Mouse (Mus musculus) kidney, postnatal 0 days (tissue): ENCODE measurements at regions not wholly inside any gene's neighbourhood (a gene's known extent, or its start where the extent isn't known, plus 50 kb on each side); places are given as distances from the start of the nearest gene placed in this dataset.

ENCODE experiments used
- ATAC-seq: fragments of 200-750 bp; cut with Nextera tagmentation; replicated peaks from 2 replicates; pipeline ENCODE4 v1.8.0; 2017; ENCODE audit warnings: low read depth, moderate number of reproducible peaks, moderate TSS enrichment, moderate library complexity; ENCODE audit not compliant: low FRiP score
- DNase-seq: peaks from one replicate; pipeline ENCODE4 v3.0.0-alpha.2; 2016; ENCODE audit warnings: low spot score
- H3K27ac ChIP-seq: fragments of 300-500 bp; sonication (generic); 2 replicates; pipeline ENCODE4 v1.5.1; 2014; ENCODE audit warnings: mild to moderate bottlenecking
- H3K27me3 ChIP-seq: fragments of 300-500 bp; sonication (generic); 2 replicates; pipeline ENCODE4 v1.6.1; 2014; ENCODE audit warnings: low read length, mixed read lengths; ENCODE audit not compliant: insufficient read depth
- H3K36me3 ChIP-seq: fragments of 300-500 bp; sonication (generic); 2 replicates; pipeline ENCODE4 v1.6.1; 2014; ENCODE audit warnings: low read length, mixed read lengths; ENCODE audit not compliant: insufficient read depth
- H3K4me1 ChIP-seq: fragments of 300-500 bp; sonication (generic); replicated peaks from 2 replicates; pipeline ENCODE4 v1.6.1; 2014; ENCODE audit warnings: antibody characterized with exemption, low read length, mixed read lengths; ENCODE audit not compliant: insufficient read depth
- H3K4me2 ChIP-seq: fragments of 300-500 bp; sonication (generic); 2 replicates; pipeline ENCODE4 v1.6.1; 2014; ENCODE audit warnings: mild to moderate bottlenecking, low read length, moderate library complexity, mixed read lengths
- H3K4me3 ChIP-seq: fragments of 300-500 bp; sonication (generic); replicated peaks from 2 replicates; pipeline ENCODE4 v1.5.1; 2014; ENCODE audit warnings: low read depth, low read length
- H3K9ac ChIP-seq: fragments of 300-500 bp; sonication (generic); 2 replicates; pipeline ENCODE4 v1.6.1; 2014; ENCODE audit warnings: low read depth, low read length
- H3K9me3 ChIP-seq: fragments of 300-500 bp; sonication (generic); replicated peaks from 2 replicates; pipeline ENCODE4 v1.6.1; 2016; ENCODE audit warnings: low read length, inconsistent platforms, mixed read lengths
- CTCF ChIP-seq: IDR thresholded peaks from 2 replicates; pipeline ENCODE4 v1.5.1; 2016; ENCODE audit warnings: antibody characterized with exemption, low read depth, mild to moderate bottlenecking, moderate library complexity
- WGBS: fragments of 180-500 bp; shearing (Covaris S2); extraction: QIAGEN DNeasy Blood & Tissue Kit; methylation state at CpG from one replicate; pipeline ENCODE4 v1.1.7; 2014; 5-methylcytosine and 5-hydroxymethylcytosine counted together

DNA sequence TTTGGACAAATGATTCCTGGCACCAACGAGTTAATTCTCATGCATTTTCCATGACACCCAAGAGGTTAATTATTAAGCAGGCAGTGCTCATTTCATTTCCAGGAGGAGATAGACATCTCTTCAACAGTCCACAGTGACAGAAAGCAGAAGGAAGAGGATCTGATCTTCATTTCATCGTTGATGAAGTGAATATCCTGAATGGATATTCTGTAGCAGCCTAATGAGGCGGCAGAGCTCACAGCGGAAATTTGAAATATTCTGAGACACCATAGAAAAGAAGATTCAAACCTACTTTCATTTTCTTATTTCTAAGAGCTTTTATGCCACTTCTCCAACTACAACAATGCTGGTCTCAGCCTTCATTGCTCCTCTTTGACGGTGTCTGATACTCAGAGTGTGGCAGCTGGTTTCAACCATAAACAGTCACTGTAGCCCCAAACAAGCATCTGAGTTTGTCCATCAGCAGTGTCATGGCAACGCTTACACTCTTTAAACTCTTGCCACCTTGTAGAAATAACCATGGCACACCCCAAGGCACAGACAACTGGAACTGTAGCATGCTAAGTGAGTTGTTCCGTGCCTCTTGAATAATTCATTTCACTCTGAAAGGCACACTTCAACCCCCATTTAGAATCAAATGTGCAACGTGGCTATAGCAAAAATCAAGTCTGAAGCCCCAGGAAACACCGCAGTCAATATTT lies 331.3 kb downstream of the Rps29 start:
- no peaks in the 10 kb centered on the region for H3K27me3 ChIP-seq
- DNase-seq (no peak), ATAC-seq (no peak)
- no peak overlapping the region for H3K4me3 ChIP-seq
- no peaks in the 10 kb centered on the region for H3K36me3 ChIP-seq
- H3K9ac ChIP-seq = no peak overlapping the region
- no peak for TF ChIP-seq CTCF
- 78% methylated on average over 9 of the region's 9 CpGs for WGBS
- no peaks in the 10 kb centered on the region for H3K4me1 ChIP-seq
- no peaks in the 10 kb centered on the region for H3K9me3 ChIP-seq
- no peak overlapping the region for H3K4me2 ChIP-seq
- no peak overlapping the region for H3K27ac ChIP-seq

DNA sequence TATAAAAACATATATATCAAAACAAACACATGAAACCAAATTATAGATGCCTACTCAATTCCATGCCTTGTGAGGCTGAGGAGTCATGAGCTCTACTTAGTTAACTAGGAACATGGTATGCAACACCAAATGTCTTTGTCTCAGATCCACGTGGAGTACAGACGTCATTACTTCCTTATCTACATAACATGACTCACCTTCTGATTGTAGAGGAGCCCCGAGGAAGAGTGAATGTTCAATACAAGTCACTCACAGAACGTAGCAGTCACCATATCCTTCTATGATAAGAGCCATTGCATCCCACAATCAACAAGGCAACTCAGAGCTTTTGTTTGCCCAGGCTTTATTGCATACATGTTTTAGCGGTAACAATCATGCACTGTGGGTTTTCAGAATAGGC lies 364.6 kb downstream of the Rps29 start:
- Histone ChIP-seq H3K4me2 (no peak overlapping the region), H3K27me3 (no peaks in the 10 kb centered on the region)

DNA sequence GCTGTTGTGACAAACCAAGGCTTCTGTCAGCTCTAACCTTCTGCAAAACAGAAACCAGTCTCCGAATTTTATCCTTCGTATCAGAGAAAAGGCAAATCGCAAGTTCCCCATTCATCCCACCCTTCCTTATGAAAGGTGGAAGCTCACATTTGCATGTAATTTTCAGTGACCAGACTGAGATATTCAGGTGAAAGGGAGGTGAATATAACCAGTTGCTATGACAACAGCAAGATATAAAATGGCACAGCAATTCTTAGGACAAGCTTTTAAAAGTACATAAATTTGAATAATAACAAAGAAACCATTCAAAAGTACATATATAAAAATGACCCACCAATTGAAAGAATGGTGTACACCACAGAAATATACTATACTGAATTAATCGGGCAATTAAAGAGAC lies 375.4 kb downstream of the Rps29 start:
- DNase-seq = no peak
- no peak overlapping the region for H3K4me2 ChIP-seq
- no peaks in the 10 kb centered on the region for H3K36me3 ChIP-seq
- H3K9me3 ChIP-seq = no peaks in the 10 kb centered on the region
- H3K9ac ChIP-seq = no peak overlapping the region
- no peaks in the 10 kb centered on the region for H3K27me3 ChIP-seq
- no peak overlapping the region for H3K27ac ChIP-seq
- H3K4me3 ChIP-seq = no peak overlapping the region
- no peak for TF ChIP-seq CTCF
- no peak for ATAC-seq
- WGBS = 92% methylated on average over 4 of the region's 4 CpGs
- H3K4me1 ChIP-seq = no peaks in the 10 kb centered on the region

More for the DNA sequence above, 364.6 kb downstream of the Rps29 start:
- H3K27ac ChIP-seq = no peak overlapping the region
- TF ChIP-seq CTCF = no peak
- H3K9me3 ChIP-seq = no peaks in the 10 kb centered on the region
- no peak for ATAC-seq
- H3K36me3 ChIP-seq = no peaks in the 10 kb centered on the region
- 82% methylated on average over 5 of the region's 5 CpGs for WGBS
- DNase-seq = no peak
- no peak overlapping the region for H3K9ac ChIP-seq
- H3K4me3 ChIP-seq = no peak overlapping the region
- H3K4me1 ChIP-seq = no peaks in the 10 kb centered on the region

DNA sequence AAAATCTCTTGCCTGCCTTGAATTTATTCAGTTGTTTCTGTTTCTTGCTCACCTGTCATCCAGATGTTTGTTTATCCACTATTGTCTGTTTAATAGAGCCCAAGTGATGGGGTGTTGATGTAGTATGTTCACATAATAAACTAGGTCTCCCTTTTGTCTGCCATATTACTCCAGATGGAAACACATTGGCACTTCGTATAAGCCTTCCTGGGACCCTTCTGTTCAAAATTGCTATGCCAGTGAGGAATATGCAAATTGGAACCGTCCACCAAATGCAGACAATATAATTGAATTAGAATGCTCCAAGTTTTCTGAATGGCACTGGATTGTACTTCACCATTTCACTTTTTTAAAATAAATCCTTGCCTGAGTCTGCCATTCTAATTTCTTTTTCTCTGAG lies 383.5 kb downstream of the Rps29 start:
- Histone ChIP-seq H3K9me3 (no peaks in the 10 kb centered on the region), H3K27ac (no peak overlapping the region), H3K4me1 (no peaks in the 10 kb centered on the region), H3K4me2 (no peak overlapping the region), H3K4me3 (no peak overlapping the region), H3K27me3 (no peaks in the 10 kb centered on the region), H3K36me3 (no peaks in the 10 kb centered on the region), H3K9ac (no peak overlapping the region)
- DNase-seq (no peak), ATAC-seq (no peak)
- 84% methylated on average over 2 of the region's 2 CpGs for WGBS
- no peak for TF ChIP-seq CTCF

DNA sequence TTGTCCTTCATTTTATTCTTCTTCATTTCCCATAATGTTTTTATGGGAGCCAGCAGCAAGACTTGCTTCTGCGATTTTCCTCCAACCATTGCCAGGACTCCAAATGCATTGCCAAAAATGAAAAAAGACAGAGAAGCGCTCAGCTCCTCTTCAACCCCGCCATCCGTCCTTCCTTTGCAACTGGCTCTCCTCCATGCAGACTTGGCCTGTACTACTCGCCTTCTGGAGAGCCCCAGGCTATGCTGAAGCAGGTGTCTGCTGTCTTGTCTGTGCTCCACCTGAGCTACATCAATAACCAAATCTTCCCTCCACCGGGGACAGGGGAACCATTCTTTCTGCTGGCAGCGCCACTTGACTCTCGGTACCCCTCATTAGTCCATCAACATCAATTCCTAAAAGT lies 384.2 kb downstream of the Rps29 start:
- no peak for TF ChIP-seq CTCF
- H3K9me3 ChIP-seq = no peaks in the 10 kb centered on the region
- H3K4me1 ChIP-seq = no peaks in the 10 kb centered on the region
- no peaks in the 10 kb centered on the region for H3K27me3 ChIP-seq
- H3K4me2 ChIP-seq = no peak overlapping the region
- no peaks in the 10 kb centered on the region for H3K36me3 ChIP-seq
- 88% methylated on average over 8 of the region's 8 CpGs for WGBS
- no peak for ATAC-seq
- H3K9ac ChIP-seq = no peak overlapping the region
- H3K27ac ChIP-seq = no peak overlapping the region
- DNase-seq = no peak
- no peak overlapping the region for H3K4me3 ChIP-seq

DNA sequence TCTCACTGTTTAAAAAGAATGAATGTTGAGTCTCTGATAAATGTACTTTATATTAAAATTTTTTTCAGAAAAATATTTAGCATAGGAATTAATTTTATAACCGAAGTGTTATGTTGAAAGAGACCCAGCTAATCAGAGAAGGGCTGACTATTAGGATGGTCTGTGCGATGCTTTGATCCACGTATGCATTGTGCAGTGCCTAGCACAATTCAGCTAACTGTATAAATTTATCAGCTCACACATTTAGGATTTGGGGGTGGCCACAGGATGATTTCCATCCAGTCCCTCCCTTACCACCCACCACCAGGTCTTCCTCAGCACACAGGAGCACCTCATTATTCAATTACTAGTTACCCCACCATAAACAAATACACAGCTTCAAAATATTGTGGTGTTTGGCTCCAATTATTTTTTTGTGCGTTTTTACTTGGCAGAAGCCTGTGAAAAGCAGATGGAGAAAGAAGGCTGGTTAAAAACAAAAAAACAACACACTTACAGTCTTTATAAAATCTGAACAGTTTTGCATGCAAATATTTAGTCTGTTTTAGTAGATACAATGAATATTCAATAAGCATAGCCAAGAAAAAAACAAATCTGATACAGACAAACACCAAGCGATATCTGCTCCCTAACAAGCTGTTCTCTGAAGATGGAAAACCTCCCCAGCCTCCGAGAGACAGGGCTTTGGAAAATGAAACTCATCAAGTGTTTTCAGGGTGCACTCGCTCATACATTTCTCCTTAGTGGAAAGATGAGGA lies 400.5 kb downstream of the Rps29 start:
- WGBS = 87% methylated on average over 7 of the region's 7 CpGs
- H3K4me1 ChIP-seq = no peaks in the 10 kb centered on the region
- H3K9me3 ChIP-seq = no peaks in the 10 kb centered on the region
- no peak overlapping the region for H3K4me2 ChIP-seq
- ATAC-seq (no peak), DNase-seq (no peak)
- no peak overlapping the region for H3K4me3 ChIP-seq
- no peak overlapping the region for H3K9ac ChIP-seq
- no peak for TF ChIP-seq CTCF
- H3K27me3 ChIP-seq = no peaks in the 10 kb centered on the region
- H3K36me3 ChIP-seq = no peaks in the 10 kb centered on the region
- H3K27ac ChIP-seq = no peak overlapping the region
